Mouse (Mus musculus) cerebellum, postnatal 10 days (tissue): ENCODE data around the gene Sv2b.
A peak's percentile ranks its signal among the peaks of the same experiment; 100 is the strongest.

Experiments
- DNase-seq, 2 experiments: peaks; one replicate each; pipeline ENCODE4 v3.0.0; 2021; ENCODE audit warnings: mixed read lengths in 2 of 2

Sv2b gene

DNA sequence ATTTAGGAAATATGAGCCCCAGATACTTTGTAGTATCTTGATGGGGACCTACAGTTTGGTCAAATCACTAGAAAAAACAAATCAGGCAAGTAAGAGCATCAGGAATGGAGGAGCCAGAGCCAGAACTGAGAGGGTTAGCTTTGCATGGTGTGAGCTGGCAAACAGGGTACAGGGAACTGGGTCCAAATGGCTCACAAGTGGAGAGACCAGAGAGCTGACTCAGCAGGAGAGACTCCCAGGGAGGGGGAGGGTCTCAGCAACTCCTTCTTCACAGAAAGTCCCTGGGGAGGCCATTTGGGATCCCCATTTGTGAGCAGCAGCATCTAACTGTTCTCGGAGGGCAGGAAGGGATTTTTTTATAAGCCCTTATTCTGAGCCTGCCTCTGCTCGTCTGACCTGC is 18.5 kb downstream of the Sv2b start:
- peak; percentile 71 to 86 for DNase-seq

DNA sequence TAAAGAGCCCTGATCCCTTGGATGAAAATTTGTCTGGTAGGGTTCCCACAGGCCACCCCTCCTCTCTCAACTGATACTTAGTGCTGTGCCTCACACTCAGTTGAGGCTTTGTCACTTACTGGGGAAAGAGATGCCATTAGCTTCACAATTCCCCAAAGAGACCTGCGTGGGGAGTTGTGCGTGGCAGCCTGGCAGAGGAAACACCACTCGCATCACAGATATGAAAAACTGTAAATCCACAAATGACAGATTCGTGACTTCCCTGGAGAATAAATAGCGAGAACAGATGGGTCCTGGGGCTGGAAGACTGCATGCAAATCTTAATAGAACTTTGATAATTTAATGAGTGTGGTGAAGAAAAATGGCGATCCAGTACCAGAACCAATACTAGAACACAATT is 21.8 kb downstream of the Sv2b start:
- DNase-seq: no peak

DNA sequence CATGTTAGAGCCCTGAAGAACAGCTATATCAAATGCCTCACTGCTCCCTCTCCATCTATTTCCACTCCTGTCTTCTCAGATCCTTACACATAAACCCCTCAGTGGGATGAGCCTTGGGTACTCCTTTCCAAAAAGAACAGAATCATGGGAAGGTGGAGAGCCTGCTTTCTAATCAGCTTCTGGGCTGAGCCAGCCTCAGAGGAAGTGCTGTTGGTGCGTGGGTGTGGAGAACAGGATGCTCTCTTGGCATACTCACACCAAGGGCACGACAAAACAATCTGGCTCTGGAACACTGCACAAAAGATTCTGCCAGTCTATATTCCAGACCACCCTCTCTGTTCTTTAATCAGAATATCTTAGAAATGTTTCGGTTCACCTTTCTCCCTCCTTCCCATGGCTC is 26.1 kb downstream of the Sv2b start:
- DNase-seq: peak; percentile 52 to 65

DNA sequence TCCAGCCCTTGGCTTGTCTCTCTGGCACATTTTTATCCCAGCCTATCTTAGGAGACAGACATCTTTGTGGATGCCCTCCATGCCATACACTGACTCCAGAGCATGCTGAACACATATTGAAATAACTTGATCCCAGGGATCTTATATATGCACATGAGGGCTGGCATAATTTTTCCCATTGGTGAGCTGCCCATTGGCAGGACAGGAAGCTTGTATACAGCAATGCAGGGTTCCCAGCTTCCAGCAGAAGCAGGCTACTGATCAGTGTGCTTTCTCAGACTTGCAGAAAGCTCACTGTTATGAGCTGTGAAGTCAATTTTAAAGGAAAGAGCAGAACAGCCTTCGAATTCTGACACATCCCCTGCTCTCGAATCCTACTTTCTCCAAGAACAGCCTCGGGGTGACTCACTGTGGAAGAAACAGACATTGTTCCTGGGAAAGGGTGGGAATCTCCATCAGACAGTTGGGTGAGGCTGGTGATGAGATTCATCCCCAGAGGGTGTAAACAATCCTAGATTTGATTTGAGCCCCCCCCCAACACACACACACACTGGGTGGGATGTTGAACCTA is 26.9 kb downstream of the Sv2b start:
- peak in 1 of 2 experiments; percentile 31 for DNase-seq

DNA sequence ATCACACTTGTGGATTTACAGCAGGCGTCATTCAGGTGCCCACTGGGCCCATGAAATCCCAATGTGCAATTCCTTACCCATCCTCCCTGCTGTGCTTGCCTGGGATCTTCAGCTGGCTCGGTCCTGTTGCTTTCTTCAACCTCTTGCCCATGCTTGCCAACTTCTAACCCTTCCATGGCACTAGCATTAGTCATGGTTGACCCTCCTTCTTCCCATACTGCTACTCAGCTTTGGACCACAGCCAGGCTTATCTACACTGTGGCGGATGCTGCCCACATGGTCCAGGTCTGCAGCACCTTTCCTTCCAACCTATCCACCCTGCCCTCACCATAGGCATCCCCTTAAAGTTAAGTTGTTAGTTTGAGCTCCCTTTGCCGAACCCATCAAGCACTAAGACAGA is 28.0 kb downstream of the Sv2b start:
- DNase-seq: peak in 1 of 2 experiments; percentile 33

DNA sequence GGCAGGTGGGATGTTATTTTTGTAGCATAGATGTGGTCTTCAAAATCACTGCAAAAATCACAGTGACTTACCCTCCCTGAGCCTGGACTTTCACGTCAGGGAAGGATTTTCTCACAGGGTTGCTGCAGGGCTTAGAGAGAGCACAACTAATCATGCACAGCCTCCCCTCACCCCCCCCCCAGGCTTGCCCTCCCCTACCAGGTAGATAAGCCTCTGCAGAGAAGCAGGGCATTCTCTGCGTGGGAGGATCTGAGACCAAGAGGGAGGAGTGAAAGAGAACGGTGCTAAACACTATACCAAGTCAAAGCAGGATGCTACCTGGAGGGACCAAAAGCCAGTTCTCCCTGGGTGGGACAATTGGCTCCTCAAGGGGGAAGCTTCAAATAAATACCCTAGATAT is 31.2 kb downstream of the Sv2b start:
- DNase-seq: no peak

DNA sequence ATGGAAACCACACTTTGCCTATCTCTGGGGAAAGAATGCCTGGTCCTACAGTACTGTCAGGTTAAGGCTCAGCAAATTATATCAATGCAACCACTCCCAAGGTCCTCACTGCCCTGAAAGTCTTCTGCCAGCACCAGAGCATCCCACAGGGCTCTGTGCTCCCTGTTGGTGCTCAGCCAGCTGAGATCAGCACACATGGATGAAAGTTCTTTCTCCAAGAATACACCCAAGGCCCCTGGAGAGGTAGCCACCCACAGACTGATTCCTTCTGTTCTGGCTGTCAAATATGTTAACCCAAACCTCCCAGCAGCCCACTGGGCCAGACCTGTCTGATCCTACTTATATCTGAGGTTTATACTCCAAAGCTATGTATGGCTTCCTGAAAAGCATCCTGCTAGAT is 32.3 kb downstream of the Sv2b start:
- DNase-seq: peak in 1 of 2 experiments; percentile 48

DNA sequence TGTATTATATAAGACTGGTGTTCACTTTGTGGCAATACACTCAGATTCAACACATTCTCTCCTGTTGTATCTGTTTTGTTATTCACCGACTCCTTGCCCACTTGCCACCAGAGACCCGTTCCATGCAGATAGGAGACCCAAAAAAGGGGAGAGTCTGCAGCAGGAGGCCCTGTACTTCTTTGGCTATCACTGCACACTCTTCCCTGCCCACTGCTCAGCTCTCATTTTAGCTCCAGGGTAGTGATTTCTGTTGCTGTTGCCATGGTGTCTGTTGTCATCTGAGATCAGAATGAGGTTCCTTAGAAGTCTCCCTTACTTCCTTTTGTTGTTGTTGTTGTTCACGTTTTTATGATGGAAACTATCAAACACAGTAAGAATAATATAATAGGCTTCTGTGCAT is 34.5 kb downstream of the Sv2b start:
- DNase-seq: no peak

DNA sequence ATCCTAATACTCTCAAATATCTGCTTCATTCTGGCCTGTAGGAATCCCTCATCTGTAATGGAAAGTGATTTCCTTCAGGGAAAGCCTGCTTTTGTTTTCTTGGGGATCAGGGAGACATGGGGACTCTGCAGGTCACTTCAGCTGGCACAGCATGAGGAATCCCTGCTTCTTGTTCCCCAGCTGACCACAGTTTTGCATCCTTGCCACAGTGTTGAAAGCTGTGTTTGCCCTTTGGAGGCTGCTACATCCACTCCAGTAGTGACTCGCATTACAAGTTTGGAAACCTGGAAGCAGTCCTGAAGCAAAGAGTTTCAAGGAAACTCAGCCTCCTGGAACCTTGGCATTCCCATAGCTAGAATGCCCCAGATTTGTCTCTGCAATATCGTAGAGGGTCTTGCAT is 35.4 kb downstream of the Sv2b start:
- no peak for DNase-seq

DNA sequence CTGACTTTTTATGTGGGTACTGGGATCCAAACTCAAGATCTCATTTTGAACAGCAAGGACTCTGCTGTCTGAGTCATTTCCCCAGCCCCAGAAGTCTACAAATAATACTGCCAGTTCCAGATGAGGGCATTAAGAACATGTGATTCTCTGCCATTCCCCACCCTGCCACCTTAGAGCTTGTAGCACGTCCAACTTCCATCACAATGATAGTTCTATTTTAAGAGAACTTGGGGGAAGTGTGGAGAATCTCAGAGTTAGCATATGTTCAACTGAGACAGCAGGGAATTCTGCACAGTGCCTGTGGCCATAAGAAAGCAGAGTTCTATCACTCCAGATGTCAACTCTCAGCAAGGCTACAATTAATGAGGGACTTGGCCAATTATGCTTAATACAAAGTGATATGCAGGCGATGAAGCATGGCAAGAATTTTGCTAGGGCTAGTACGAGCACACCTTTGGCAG is 37.1 kb downstream of the Sv2b start:
- DNase-seq: no peak

DNA sequence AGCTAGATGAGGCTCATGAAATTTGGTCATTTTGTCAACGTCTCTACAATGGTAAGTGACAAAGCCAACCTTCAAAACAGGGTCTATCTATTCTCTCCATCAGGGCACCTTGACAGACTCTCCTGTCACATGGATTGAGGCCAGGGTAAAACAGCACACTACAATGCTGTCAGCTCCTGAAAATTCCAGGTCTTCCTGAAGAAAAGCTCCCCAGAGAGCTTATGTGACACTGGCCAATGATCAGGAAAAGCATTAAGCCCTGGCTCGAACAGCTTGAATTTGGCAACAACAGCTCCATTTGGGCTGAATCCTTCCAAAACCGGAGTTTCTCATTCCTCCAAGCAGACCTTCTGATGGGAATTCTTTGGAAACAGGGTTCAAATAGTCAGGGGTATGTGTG is 37.8 kb downstream of the Sv2b start:
- peak; percentile 61 to 70 for DNase-seq

DNA sequence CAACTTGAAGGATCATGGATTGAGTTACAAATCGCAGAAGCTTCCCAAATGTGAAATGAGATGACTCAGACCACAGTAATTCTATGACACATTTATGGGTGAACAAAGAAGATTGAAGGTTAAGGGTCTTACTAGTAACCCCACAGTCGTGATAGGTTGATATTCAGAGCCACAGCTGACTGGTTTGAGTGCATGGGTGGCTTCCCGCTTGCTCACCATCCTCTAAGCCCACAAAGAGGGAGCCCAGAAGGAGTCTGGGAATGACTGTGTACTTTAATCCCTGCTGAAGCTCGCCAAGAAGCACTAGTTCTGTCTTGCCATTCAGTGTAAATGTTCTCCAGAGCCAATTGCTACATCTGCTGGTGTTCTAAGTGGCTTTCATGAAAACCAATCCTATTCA is 41.8 kb downstream of the Sv2b start:
- no peak for DNase-seq

DNA sequence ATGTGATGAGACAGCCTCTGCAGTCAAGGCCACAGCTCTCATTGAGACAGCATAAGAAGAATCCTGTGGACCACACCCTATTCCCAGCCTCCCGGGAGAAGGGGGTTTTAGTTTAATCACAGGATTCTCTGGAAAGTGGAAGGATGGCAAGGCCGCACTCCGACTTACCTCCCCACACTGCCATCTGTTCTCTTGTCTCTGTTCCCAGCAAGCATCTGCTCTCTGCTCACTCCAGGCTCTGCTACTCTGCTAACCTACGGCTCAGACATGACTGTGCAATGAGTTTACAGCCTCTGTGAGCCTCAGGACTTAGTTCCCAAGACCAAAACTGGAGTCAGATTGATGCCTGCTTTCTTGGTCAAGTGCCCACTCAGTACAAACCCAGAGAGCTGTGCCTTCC is 43.8 kb downstream of the Sv2b start:
- peak; percentile 90 to 93 for DNase-seq

DNA sequence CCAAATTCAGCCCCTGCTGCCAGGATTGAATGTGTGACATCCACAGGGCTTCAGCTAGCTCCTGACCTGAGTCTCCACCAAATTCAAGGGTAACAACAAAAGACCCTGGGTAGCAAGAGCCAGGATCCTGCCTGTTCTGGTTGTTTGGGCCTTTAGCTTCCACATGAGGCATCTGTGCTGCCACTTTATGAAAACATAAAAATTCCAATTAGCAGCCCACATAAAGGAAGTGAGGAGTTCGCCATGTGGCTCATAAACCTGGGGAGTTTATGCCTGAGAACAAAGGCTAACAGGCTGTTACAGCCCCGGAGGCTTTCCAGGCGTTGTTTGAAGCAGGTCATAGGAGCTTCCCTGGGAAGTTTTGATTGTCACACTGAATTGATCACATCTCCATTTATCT is 49.1 kb downstream of the Sv2b start:
- DNase-seq: no peak

DNA sequence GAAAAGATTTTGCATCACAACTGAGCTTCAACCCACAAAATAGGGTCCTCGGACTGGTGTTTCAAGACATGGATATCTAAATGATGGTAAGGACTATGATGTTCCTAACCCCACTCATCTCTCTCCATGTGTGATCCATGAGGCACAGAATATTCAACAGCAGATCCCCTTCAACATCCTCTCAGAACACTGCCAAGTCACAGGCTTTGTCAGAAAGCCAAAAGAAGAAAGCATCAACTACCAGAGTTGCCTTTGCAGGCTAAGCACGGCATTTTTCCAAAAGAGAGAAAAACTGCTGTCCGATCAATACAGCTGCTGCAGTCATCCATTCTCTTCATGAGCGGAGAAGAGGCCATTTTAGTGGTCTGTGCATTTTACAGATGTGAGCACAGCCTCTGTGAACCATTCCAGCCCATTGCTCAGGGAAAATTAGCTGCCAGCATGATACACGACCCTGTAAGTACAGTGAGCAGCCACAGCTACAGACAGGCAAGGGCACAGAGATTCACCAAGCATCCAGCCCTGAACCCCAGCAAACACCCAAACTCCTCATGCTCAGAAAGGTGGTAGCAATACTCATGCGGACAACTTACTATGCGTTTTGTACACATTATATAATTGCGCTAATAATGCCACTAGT is 55.3 kb downstream of the Sv2b start:
- peak in 1 of 2 experiments; percentile 25 for DNase-seq

DNA sequence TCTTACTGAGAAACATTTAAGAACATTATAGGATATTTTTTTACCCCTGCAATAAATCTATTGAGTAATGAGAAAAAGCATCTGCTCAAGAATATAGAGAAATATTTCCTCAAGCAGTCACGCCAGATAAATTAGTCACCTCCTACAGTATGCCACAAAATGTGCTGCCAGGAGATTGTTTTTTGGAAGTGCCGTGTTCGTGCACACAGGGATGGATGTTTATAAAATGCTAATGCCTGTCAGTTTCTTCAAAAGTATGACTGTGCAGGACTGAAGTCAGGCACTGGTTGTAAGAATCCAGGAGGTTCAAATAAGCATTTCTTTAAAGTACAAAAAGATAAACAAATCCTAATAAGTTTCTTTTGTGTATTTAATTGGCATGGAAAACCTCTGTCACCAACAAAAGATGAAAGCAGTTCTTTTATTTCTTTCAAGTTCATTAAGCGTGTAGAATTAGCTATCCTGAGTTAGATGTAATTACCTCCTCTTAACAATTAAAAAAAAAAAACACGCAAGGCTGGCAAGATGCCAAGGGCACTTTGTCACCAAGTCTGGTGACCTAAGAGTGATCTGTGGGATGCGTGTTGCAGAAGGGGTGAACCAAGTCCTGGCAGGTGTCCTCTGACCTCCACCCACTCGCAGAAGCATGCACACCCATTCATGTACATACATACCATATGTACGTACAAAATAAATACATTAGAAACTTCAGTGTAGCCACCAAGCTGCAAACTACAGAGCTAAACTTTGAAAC is 68.1 kb downstream of the Sv2b start:
- DNase-seq: peak in 1 of 2 experiments; percentile 36

DNA sequence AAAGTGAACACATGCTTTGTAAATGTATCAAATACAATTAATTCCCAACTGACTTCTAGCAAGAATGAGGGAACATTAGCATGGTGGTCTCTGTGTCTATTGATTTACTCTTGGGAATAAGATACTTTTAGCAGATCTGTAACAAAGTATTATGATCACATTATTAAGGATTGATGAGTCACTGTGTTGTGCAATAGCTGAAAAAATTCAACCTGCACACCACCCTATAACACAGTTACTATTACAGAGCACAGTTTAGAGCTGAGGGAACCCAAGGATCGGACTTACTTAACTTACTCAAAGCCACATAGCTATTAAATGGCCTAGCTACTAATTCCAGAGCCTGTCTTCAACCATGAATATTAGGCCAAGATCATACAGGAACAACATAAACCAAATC is 72.7 kb downstream of the Sv2b start:
- DNase-seq: no peak

DNA sequence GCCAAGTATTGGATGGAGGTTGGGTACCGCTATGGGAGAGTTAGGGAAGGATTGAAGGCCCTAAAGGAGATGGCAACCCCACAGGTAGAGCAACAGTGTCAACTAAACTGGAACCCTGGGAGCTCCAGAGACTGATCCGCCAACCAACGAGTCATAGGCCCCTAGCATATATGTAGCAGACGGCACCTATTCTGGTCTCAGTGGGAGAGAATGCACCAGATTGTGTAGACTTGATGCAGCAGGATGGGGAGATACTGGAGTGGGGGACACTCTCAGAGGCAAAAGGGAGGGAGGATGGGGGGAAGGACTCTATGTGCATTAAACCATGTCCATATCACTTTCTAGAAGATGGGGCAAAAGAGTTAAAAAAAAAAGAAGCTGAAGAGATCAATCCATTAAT is 84.9 kb downstream of the Sv2b start:
- DNase-seq: no peak

DNA sequence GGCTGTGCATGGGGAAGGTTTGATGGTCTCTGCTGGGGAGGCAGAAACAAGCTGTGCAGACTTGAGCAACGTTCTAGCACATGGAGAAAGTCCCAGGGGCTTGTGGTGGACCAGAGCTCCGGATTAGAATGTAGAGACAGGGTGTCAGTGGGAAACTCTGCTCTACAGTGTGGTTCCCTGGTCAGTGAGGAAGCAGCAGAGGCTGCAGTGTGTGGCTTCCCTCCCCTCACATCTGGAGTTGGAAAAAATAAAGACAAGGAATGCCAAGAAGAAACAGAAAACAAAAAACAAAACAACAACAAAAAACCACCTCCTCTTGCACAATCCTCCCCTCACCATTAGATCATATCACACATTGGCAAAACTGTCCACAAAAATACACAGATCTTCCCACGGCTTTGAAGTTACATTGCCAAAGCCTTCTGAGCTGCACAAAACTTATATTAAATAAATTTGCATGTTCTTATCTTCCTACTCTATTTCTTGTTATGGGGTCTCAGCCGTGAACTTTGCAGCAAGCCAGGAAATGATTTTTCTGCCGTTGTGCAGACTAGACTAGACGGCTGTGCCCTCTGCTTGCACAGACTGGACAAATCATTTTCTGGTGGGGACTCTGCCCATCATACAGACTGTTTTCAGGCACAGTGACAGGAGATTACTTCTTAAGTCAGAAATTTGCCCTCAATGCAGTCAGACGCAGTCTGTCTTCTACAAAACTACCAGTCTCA is 86.2 kb downstream of the Sv2b start:
- DNase-seq: no peak

DNA sequence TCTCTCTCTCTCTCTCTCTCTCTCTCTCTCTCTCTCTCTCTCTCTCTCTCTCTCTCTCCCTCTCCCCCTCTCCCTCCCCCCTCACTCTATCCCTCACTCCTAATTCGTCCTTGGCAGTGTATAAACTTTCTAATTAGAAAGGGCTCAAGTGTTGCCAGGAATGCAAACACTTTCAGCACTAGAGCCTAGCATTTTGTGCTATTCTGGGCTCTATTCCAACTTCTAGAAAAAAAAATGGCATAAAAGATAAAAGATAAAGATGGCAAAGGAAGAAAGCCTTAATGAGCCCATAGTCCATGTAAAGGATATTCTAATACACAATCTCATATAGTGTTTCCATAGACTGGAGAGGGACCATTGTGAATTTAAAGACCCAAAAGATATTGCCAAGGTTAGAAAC is 88.3 kb downstream of the Sv2b start:
- DNase-seq: no peak

DNA sequence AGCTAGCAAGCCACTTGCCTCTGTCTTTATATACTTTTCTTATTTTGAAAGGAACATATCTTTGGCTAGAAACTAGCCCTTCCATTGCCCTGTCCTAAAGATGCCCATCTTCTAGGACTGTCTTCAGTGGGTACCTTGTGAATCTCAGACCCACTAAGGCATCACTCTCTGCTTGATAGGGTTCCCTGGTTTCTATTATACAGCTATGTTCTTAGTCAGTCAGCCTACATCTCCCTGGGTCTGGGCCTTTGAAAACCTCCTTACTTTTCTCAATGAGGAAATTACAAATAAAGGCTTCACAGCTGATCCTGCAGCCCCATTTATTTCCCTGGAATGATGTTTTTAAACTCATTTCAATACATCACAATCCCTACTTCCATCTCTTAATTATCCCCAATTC is 88.8 kb downstream of the Sv2b start:
- DNase-seq: no peak

DNA sequence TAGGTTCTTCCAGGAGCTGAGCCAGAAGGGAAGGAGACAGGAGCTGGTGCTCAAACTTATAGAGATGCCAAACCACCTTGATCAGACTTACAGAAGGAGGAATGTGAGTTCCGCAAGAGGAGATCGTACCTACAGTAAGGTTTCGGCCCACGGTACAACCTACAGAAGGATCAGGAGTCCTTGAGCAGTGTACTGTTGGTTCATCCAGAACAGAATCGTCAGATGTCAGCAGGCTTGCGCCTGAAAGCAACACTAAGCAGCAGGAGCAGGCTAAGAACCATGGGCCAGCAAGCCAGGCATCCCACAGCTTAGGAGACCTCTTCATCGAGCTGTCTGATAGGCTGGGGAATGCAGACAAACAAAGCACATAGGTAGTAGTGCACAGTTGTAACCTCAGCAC is 92.9 kb downstream of the Sv2b start:
- no peak for DNase-seq

DNA sequence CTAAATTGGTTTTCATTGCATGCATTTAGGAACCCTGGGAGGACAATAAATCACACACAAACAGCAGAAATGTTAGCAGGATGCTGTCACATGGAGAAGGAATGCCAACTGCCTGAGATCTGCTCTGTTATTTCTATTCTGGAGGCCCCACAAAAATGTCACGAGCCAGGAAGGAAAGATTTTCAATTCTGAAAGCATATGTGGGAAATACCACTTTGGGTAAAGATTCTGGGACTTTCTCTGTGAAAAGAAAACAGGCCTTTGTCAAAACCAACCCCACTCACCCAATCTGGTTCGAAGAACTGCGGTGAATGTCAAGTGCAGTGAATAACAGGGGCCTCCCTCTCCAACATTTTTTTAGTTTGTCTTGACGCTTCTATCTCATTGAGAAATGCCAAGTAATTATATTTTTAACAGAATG is 99.8 kb downstream of the Sv2b start:
- DNase-seq: no peak
